Mouse (Mus musculus): ENCODE results near the gene Uck1.

- TF ChIP-seq CTCF (IDR thresholded peaks at IDR 0.05; ENCODE audit: extremely low read depth, insufficient read length, insufficient replicate concordance, low read depth, low read length) (no peak), POLR2A (IDR thresholded peaks at IDR 0.05; ENCODE audit: low read depth, low read length) (no peak)
These were observed 24.5 kb downstream of the Uck1 start for GRCm38 (mm10) chr2:32235433-32235832.

Measured in small intestine, adult 2 months (tissue).